Mouse (Mus musculus): Measurements from ENCODE around the gene Orai1.

- TF ChIP-seq CTCF (conservative IDR thresholded peaks at IDR 0.05; ENCODE audit: insufficient read depth, insufficient read length, low read depth, low read length) = no peak
- no peak for TF ChIP-seq POLR2A (IDR thresholded peaks at IDR 0.05; ENCODE audit: low read depth, low read length)
These were observed 32.0 kb downstream of the Orai1 start, which contains the start of gene Morn3 for GRCm38 (mm10) chr5:123046916-123047315.
